Comparison of ENCODE assay signal across 8 mouse cellular contexts in genomic region chr16:21392517-21393112, GRCm38 (mm10). TPM values are rescaled to one million over a fixed set of nuclear protein-coding genes. Genes with fewer than 3 reads are reported as not detected.
DNase-seq lines count a peak whose midpoint lies in the region; ATAC-seq lines count a peak whose summit lies in the region.

No protein-coding gene starts in this region.

- H3K4me3 ChIP-seq in hindbrain, embryonic 16.5 days (ENCODE audit: low read length) = no peak overlapping the region

- no peak overlapping the region for H3K9ac ChIP-seq in hindbrain, embryonic 16.5 days (ENCODE audit: low read depth, low read length)

- H3K27me3 ChIP-seq in hindbrain, embryonic 16.5 days (replicated peaks; ENCODE audit: control insufficient read depth, insufficient read depth, low read length) = no peaks in the 10 kb centered on the region

- peak; percentile 88 for DNase-seq in WW6 (ENCODE audit: low read depth, low spot score)
- peak; percentile 74 to 75 for DNase-seq in cerebellum, postnatal 36 days
- peak; percentile 75 for DNase-seq in gastrocnemius, adult 18-20 months (ENCODE audit: low spot score)
- peak; percentile 87 to 88 for DNase-seq in left cerebral cortex, adult 18-20 months (ENCODE audit: low spot score in 2 of 2)
- peak; percentile 84 to 85 for DNase-seq in lung, postnatal 4 days
- peak; percentile 93 for DNase-seq in right cerebral cortex, postnatal 14 days
- DNase-seq in urinary bladder, postnatal 4 days (ENCODE audit: low spot score in 2 of 2) = peak; percentile 62 to 85

- H3K9me3 ChIP-seq in hindbrain, embryonic 16.5 days (ENCODE audit: control insufficient read depth, low read length) = no peaks in the 10 kb centered on the region

- H3K36me3 ChIP-seq in hindbrain, embryonic 16.5 days (ENCODE audit: control insufficient read depth, insufficient read depth, low read length) = no peaks in the 10 kb centered on the region

- H3K4me2 ChIP-seq in hindbrain, embryonic 16.5 days (ENCODE audit: low read length) = no peak overlapping the region

- peak; percentile 87 for ATAC-seq in hindbrain, embryonic 16.5 days

- peak overlapping the region; percentile 45; the same call in 1 of the 2 replicates for H3K27ac ChIP-seq in hindbrain, embryonic 16.5 days (ENCODE audit: low read depth, low read length)

- peaks cover 6% of the 10 kb centered on the region for H3K4me1 ChIP-seq in hindbrain, embryonic 16.5 days (ENCODE audit: control insufficient read depth, insufficient read depth, low read depth, low read length)

- 35% methylated on average over 9 of the region's 9 CpGs for WGBS in hindbrain, embryonic 16.5 days

RNA-seq across cellular contexts. Expression of gene Vps8, which starts 30.3 kb away (rescaled TPM):
- 1 to 10 TPM; 7.2 to 9.0 TPM for total RNA-seq in gastrocnemius, adult 18-20 months (2021)
- polyA plus RNA-seq in hindbrain, embryonic 16.5 days (2015; fragmentation: Nextera tagmentation; extraction: Ambion mirVana) = 33.1 and 38.3 TPM in 2 replicates
- 10 to 100 TPM; 56.1 to 58.1 TPM for total RNA-seq in left cerebral cortex, adult 18-20 months (2021)

Comparison
In these comparisons a context has a peak if more than half of its experiments do, and no peak if none do; other contexts are left out.
1. RNA of gene Vps8, which starts 30.3 kb away (total RNA-seq): 56.1 to 58.1 TPM in left cerebral cortex, adult 18-20 months; 7.2 to 9.0 TPM in gastrocnemius, adult 18-20 months; every median in the first group is over 4 times any median in the second.
2. Peak in every context shown above with its lines, with median percentiles within 50 percentile points of each other: DNase-seq.